ENCODE assay signal across 18 mouse cellular contexts in the genomic region with DNA sequence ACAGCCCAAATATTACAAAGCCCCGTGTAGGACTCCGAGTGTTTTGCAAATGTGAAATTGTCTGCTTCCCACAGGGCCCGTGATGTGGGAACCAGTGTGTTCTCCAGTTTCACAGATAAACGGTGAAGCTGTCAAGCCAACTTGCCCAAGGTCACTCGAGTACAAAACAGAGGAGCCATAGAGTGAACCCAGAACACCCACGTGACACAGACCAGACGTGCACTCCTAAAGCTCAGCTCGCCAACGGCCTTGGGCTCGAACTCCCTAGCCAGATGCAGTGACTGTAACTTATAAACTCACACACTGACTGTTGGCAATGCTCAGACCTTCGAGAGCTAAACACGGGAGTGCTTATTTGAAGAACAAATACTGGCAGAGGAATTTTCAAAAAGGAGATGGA. TPM values are rescaled to one million over a fixed set of nuclear protein-coding genes. Genes with fewer than 3 reads are reported as not detected.
A peak's percentile ranks its signal among the peaks of the same experiment; 100 is the strongest.
DNase-seq lines count a peak whose midpoint lies in the region; ATAC-seq and TF ChIP-seq lines count a peak whose summit lies in the region.
"Had no signal": no experiment of that assay in that cellular context is flagged by ENCODE, and none has a peak within 500 bp of the region (broad histone marks: within the 10 kb centered on the region; RNA-seq: fewer than 3 reads in every experiment).

No protein-coding gene starts in this region.

- ATAC-seq in heart, postnatal 0 days (ENCODE audit: insufficient read depth, low read depth), result peak; percentile 48; the same call in 1 of the 2 replicates
- ATAC-seq: CD4-positive, CD25-positive, alpha-beta regulatory T cell, adult 4 months; Patski had no signal

- in situ Hi-C loops in ES-E14 (cut with MboI; ENCODE audit: low sequenced_read_pairs in 2 of 2, unreplicated experiment in 2 of 2), result no loop called here

- 30% methylated on average over 12 of the region's 12 CpGs for WGBS in heart, postnatal 0 days

- H3K4me3 ChIP-seq in E14TG2a.4 (replicated peaks; ENCODE audit: low read length), result peak overlapping the region; percentile 65
- peak overlapping the region; percentile 6 to 15; a peak in 2 of 4 replicates for H3K4me3 ChIP-seq in ES-E14 (ENCODE audit: insufficient read depth in 1 of 2, low read depth in 1 of 2, low read length in 2 of 2, poor library complexity in 1 of 2, severe bottlenecking in 1 of 2)
- no peak overlapping the region for H3K4me3 ChIP-seq in heart, postnatal 0 days (ENCODE audit: low read depth, low read length)
- H3K4me3 ChIP-seq: erythroblast, embryonic 14.5 days; layer of hippocampus, adult 2 months; liver, embryonic 13.5 days; neural tube, embryonic 13.5 days had no signal

- peak; percentile 17 to 19 for DNase-seq in heart, adult 18-20 months
- DNase-seq in heart, postnatal 36 days, result no peak
- no peak for DNase-seq in ES-E14 (ENCODE audit: low read depth, low spot score)
- DNase-seq in heart, postnatal 0 days (ENCODE audit: low spot score), result peak; percentile 62
- DNase-seq in thymus, postnatal 25 days, result no peak
- no peak for DNase-seq in right cerebral cortex, postnatal 14 days
- DNase-seq: liver, embryonic 13.5 days; lung, postnatal 10 days; right cerebral cortex, adult 18-20 months; thymus, adult 18-20 months had no signal

- H3K9me3 ChIP-seq in E14TG2a.4 (ENCODE audit: low read length), result no peaks in the 10 kb centered on the region
- H3K9me3 ChIP-seq in ES-E14 (ENCODE audit: control insufficient read depth, insufficient read depth, low read depth, low read length), result no peaks in the 10 kb centered on the region
- H3K9me3 ChIP-seq in heart, postnatal 0 days (replicated peaks; ENCODE audit: control insufficient read depth, low read length), result 0 out of 2 replicates have a peak, but pooled peaks cover 7% of the 10 kb centered on the region

- peaks cover 12% of the 10 kb centered on the region for H3K36me3 ChIP-seq in E14TG2a.4 (ENCODE audit: insufficient read depth, low read length)
- no peaks in the 10 kb centered on the region for H3K36me3 ChIP-seq in ES-E14 (ENCODE audit: control insufficient read depth, insufficient read depth, low read length, poor library complexity, severe bottlenecking)
- no peaks in the 10 kb centered on the region for H3K36me3 ChIP-seq in heart, postnatal 0 days (replicated peaks; ENCODE audit: control insufficient read depth, insufficient read depth, low read length)
- H3K36me3 ChIP-seq: liver, embryonic 13.5 days; neural tube, embryonic 13.5 days had no signal

- H3K4me2 ChIP-seq in heart, postnatal 0 days (ENCODE audit: low read depth, low read length), result peak overlapping the region; percentile 19
- H3K4me2 ChIP-seq: liver, embryonic 13.5 days; neural tube, embryonic 13.5 days had no signal

- TF ChIP-seq CTCF in E14TG2a.4 (conservative IDR thresholded peaks at IDR 0.05; ENCODE audit: low read length), result no peak
- TF ChIP-seq CTCF in heart, postnatal 0 days (IDR thresholded peaks at IDR 0.05; ENCODE audit: low read depth), result no peak

- peaks cover 12% of the 10 kb centered on the region for H3K27me3 ChIP-seq in E14TG2a.4 (ENCODE audit: insufficient read depth, low read length)
- H3K27me3 ChIP-seq in heart, postnatal 0 days (ENCODE audit: control insufficient read depth, insufficient read depth, low read length), result no peaks in the 10 kb centered on the region
- H3K27me3 ChIP-seq: Patski had no signal

- TF ChIP-seq EP300 in heart, postnatal 0 days (IDR thresholded peaks at IDR 0.05; ENCODE audit: low read depth), result no peak

- H3K9ac ChIP-seq in ES-E14 (ENCODE audit: insufficient read depth, low read depth, low read length, poor library complexity, severe bottlenecking), result no peak overlapping the region
- H3K9ac ChIP-seq in heart, postnatal 0 days (replicated peaks; ENCODE audit: low read depth, low read length), result no peak overlapping the region; the same call in 1 of the 2 replicates
- H3K9ac ChIP-seq: liver, embryonic 13.5 days; neural tube, embryonic 13.5 days had no signal

- H3K27ac ChIP-seq in ES-E14 (ENCODE audit: insufficient read depth, low read depth, low read length, poor library complexity, severe bottlenecking), result no peak overlapping the region; the same call in 1 of the 2 replicates
- H3K27ac ChIP-seq in heart, postnatal 0 days (ENCODE audit: low read depth), result peak overlapping the region; percentile 64
- H3K27ac ChIP-seq: layer of hippocampus, adult 2 months; liver, embryonic 13.5 days; neural tube, embryonic 13.5 days had no signal

- H3K4me1 ChIP-seq in E14TG2a.4 (replicated peaks; ENCODE audit: low read depth, low read length), result peaks cover 83% of the 10 kb centered on the region
- peaks cover 21 to 29% of the 10 kb centered on the region in 2 experiments for H3K4me1 ChIP-seq in ES-E14 (ENCODE audit: control insufficient read depth in 2 of 2, insufficient read depth in 2 of 2, low read length in 2 of 2, poor library complexity in 1 of 2)
- peaks cover 8% of the 10 kb centered on the region for H3K4me1 ChIP-seq in heart, postnatal 0 days (ENCODE audit: control insufficient read depth, insufficient read depth)

- intact Hi-C loops in heart, postnatal 36 days (cut with DNase I), result no loop called here

TF ChIP-seq in ES-E14, 5 proteins besides CTCF, POLR2A, EP300 and RAD21:
- TF ChIP-seq CHD2 (IDR thresholded peaks at IDR 0.05; ENCODE audit: low read depth, low read length) (no peak), HCFC1 (IDR thresholded peaks at IDR 0.05; ENCODE audit: borderline replicate concordance, insufficient read depth, low read length) (no peak)

RNA-seq across cellular contexts. Expression of a gene that starts 5.3 kb away (rescaled TPM):
- total RNA-seq in heart, adult 18-20 months (2021), result 1 to 10 TPM; 3.7 to 5.0 TPM
- 10 to 100 TPM; 10.1 TPM for total RNA-seq in heart, postnatal 36 days (2021)
- 324 and 408 TPM in 2 replicates for total RNA-seq in ES-E14 (2012; rRNA removed)
- 92.1 and 111 TPM in 2 replicates for total RNA-seq in heart, postnatal 0 days (2014; rRNA removed; ENCODE audit: low replicate concordance)
- polyA plus RNA-seq in heart, postnatal 0 days (2015; fragmentation: Nextera tagmentation; extraction: Ambion mirVana), result 56.3 and 57.5 TPM in 2 replicates
- total RNA-seq: granulocyte monocyte progenitor cell, adult 5-6 weeks; megakaryocyte-erythroid progenitor cell, adult 5-6 weeks had no signal
- polyA plus RNA-seq: CD4-positive, CD25-positive, alpha-beta regulatory T cell, adult 4 months had no signal

Comparison
In these comparisons a context has a peak if more than half of its experiments do, and no peak if none do; other contexts are left out.
1. DNase-seq: peak in heart, adult 18-20 months (2 of 2) and heart, postnatal 0 days (single experiment); none in heart, postnatal 36 days (0 of 2), ES-E14 (single experiment), thymus, postnatal 25 days (single experiment) and right cerebral cortex, postnatal 14 days (single experiment).